Mouse (Mus musculus): ENCODE measurements around the gene Thap3. TPM values are rescaled to one million over a fixed set of nuclear protein-coding genes. Genes with fewer than 3 reads are reported as not detected.

Gene Thap3
- total RNA-seq, 2 experiments from 2014 or later = 28.8 to 35.8 TPM

DNA sequence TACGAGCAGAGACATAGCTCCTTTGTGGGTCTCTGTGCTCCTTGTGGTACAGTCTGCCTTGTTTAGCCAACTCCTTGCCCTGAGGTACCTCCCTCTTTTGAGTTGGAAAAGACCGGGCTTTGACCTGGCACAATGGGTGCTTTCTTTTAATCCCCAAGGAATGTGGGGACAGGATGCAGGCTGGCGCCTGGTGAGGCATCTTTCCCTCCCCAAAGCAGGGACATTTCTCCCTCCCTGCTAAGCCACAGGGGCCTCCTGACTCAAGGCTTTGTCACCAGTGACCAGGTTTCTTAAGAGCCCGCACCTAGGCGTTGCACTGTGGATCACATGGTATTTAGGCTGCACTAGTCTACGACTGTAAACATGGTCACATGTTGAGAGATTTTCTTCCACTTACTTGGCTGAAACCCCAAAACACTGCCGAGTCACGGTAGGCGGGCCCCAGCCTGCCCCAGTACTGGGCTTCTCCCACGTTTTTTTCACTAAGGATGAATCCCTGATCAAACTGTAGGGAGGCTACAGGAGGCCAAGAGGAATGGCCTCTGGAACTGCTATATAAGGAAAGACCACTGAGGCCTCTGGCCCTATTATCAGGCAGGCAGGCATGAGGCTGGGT lies 21.4 kb upstream of the Thap3 start:
- intact Hi-C loops (cut with DNase I) = no loop called here
- peak; percentile 40 to 44 for DNase-seq

DNA sequence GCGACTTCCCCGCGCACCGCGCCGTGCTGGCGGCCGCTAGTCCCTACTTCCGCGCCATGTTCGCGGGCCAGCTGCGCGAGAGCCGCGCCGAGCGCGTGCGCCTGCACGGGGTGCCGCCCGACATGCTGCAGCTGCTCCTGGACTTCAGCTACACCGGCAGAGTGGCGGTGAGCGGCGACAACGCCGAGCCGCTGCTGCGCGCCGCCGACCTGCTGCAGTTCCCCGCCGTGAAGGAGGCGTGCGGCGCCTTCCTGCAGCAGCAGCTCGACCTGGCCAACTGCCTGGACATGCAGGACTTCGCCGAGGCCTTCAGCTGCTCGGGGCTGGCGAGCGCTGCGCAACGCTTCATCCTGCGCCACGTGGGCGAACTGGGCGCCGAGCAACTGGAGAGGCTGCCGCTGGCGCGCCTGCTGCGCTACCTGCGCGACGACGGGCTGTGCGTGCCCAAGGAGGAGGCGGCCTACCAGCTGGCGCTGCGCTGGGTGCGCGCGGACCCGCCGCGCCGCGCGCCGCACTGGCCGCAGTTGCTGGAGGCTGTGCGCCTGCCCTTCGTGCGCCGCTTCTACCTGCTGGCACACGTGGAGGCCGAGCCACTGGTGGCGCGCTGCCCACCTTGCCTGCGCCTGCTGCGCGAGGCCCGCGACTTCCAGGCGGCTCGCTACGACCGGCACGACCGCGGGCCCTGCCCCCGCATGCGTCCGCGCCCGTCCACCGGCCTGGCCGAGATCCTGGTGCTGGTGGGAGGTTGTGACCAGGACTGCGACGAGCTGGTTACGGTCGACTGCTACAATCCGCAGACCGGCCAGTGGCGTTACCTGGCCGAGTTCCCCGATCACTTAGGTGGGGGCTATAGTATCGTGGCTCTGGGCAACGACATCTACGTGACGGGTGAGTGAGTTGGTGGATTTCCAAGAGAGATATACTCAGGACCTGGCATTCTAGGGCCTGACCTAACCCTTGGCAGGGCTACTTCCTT lies 20.6 kb upstream of the Thap3 start:
- intact Hi-C loops (cut with DNase I) = loop anchor here (2.0 kb wide), 1 partner anchor 27 kb away; no protein-coding TSS in a partner anchor
- DNase-seq = peak; percentile 66 to 71

DNA sequence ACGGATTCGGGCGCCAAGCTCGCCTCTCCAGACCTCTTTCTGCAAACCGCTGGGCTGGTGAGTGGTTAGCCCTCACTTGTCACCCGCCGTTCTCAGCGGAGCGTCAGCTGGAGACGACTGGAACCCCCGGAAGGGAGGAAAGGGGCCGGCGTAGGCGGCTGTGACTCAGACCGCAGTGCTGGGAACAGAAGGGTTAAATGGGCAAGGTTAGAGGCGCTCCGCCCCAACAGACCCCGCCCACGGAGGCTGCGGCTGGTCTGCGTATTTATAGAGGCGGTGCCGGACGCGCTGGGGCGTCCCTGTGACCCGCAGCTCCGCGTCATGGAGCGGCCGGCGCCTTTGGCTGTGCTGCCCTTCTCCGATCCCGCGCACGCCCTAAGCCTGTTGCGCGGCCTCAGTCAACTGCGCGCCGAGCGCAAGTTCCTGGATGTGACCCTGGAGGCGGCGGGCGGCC lies 19.9 kb upstream of the Thap3 start, which contains the start of gene Klhl21:
Klhl21 (plus strand) TSS at position 182 of the 454 bp plus-strand sequence.
- intact Hi-C loops (cut with DNase I) = loop anchor here (2.0 kb wide), 1 partner anchor 26 kb away; no protein-coding TSS in a partner anchor
- DNase-seq = peak; percentile 94 to 95

DNA sequence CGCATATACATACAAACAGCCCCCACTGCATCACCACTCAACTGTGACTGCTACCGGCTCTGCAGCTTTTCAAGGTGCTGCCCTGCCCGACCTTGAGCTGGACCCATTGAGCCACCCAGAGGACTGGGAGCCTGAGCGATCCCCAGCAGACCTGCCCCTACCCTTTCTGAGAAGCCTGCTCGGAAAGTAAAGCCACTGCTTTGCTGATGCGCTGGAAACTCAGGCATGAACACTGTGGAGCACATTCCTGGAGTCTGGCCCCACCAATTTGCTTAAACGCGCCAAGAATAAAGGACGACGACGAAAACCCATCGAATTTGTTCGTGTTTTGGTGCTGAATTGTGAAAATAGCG lies 19.3 kb upstream of the Thap3 start:
- peak in 1 of 2 experiments; percentile 43 for DNase-seq
- intact Hi-C loops (cut with DNase I) = loop anchor here (2.0 kb wide), 1 partner anchor 25 kb away; no protein-coding TSS in a partner anchor

DNA sequence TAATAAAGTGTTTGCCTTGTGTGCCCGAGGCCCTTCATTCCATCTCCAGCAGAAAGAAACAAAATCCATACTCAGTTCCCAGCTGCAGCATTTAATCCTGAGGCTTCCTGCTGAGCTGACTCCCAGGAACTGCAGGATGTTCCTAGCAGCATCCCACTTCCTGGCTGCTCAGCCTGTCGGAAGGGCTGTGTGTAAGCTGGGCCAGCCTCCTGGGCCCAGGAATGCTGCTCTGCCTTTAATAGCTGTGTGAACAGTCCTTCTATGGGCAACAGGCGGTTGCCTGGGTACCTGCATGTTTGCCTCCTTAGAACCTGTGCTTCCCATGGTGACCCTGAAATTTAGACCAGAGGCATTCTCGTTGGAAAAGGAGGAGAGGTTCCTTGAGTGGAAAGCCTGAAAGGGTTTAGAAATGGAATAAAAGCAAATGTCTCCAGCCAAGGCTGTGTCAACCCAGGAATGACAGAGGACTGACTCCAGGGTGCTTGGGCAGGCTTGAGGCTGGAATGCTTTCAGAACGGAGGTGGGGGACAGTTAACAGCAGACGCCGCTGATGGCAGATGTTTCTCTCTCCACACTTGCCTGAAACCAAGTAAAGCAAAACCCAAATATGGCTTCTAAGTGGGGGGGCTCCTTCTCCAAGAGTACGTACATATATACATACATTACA lies 18.8 kb upstream of the Thap3 start:
- DNase-seq = no peak

DNA sequence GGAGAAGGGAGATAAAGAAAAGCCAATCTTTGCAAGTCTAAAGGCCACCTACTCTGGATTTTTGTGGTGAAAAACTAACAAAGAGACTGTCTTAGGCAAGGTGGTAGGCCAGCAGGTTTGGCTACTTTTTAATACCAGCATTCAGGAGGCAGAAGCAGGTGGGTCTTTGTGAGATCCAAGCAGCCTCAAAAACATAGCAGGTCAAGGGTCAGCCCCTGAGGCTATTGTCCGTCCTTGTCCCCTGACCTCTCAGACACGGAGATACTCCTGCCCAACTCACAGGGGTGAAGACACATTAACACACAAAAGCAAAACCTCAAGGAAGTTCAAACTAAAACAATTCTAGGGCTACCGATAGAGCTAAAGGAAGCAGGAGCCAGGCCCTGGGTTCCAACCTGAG lies 18.0 kb upstream of the Thap3 start:
- no peak for DNase-seq
- intact Hi-C loops (cut with DNase I) = no loop called here

More for the DNA sequence above, 18.8 kb upstream of the Thap3 start:
- intact Hi-C loops (cut with DNase I) = loop anchor here (2.0 kb wide), 1 partner anchor 25 kb away; no protein-coding TSS in a partner anchor

DNA sequence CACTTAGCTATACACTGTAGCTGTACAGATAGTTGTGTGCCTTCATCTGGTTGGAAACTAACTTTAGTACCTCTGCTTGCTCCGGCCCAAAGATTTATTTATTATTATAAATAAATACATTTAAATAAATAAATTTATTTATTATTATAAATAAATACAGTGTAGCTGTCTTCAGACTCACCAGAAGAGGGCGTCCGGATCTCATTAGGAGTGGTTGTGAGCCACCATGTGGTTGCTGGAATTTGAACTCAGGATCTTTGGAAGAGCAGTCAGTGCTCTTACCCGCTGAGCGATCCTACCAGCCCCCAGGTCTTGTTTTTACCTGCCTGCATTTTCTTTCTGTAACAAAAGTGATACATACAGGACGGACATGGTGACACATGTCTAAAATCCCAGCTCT lies 17.3 kb upstream of the Thap3 start:
- intact Hi-C loops (cut with DNase I) = no loop called here
- DNase-seq = no peak

- no peak for DNase-seq
- intact Hi-C loops (cut with DNase I) = no loop called here
Measured at GRCm38 (mm10) chr4:152002063-152002462, 13.3 kb upstream of the Thap3 start.

GRCm38 (mm10) chr4:152001335-152001734 lies 12.5 kb upstream of the Thap3 start:
- intact Hi-C loops (cut with DNase I) = no loop called here
- DNase-seq = no peak

DNA sequence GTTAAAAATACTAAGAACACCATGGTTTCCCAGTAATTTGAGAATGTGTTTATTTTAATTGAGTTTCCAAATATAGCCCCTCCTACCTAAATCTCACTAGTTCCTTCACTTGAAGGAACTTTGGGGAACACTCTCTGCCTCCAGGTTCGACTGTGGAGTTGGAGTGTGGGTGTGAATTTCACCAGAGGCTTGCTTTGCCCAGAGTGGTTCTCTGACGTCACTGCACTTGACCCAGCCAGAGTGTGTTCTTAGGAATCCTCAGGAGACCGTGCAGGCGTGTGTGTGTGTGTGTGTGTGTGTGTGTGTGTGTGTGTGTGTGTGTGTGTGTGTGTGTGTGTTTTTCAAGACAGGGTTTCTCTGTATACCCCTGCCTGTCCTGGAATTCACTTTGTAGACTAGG lies 12.1 kb upstream of the Thap3 start:
- no peak for DNase-seq
- intact Hi-C loops (cut with DNase I) = no loop called here

DNA sequence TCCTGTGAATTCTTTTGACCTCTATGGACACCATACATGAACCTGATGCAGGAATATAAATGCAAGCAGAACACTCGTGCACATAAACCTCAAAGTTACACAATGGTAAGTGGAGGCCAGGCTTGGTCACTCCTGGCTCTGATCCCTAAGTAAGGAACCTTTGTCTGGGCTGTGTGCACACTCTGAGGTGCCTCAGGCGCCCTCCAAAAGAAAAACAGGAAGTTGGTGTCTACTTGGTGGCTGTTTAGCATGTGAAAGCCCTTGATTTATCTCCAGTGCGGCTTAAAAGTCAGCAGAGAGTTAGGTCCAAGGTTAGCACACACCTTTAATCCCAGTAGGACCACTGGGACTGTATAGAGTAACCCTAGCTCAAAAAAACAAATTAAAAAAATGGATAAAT lies 10.7 kb upstream of the Thap3 start:
- intact Hi-C loops (cut with DNase I) = no loop called here
- DNase-seq = no peak

DNA sequence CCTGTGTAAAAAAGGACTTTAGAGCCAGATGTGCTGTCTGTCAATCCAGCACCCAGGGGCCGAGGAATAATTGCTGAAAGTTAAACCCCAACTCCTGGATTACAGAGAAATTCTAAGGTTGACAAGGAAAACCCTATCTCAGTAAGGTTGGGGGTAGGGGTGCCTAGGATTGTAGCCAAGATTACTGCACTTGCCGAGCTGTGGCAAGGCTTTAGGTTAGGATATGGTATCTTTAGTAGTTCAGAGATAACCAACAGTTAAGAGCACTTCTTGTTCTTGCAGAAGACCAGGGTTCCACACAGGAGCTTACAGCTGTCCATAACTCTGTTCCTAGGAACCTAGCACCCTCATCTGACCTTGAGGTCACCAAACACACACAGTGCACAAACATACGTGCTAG lies 8.9 kb upstream of the Thap3 start:
- DNase-seq = no peak
- intact Hi-C loops (cut with DNase I) = no loop called here

DNA sequence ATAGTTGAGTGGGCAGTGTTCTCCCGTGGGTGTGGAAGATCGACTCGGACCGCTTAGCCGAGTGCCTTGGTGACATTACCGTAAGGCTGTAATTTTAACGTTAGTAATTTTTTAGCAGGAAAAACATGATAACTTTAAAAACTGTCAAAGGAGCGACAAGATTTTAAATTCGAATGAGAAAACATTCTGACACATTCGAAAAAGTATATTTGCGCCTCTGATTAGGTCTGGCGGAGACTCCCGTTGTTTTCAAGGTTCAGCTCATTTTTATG lies 8.1 kb upstream of the Thap3 start:
- no peak for DNase-seq
- intact Hi-C loops (cut with DNase I) = no loop called here

DNA sequence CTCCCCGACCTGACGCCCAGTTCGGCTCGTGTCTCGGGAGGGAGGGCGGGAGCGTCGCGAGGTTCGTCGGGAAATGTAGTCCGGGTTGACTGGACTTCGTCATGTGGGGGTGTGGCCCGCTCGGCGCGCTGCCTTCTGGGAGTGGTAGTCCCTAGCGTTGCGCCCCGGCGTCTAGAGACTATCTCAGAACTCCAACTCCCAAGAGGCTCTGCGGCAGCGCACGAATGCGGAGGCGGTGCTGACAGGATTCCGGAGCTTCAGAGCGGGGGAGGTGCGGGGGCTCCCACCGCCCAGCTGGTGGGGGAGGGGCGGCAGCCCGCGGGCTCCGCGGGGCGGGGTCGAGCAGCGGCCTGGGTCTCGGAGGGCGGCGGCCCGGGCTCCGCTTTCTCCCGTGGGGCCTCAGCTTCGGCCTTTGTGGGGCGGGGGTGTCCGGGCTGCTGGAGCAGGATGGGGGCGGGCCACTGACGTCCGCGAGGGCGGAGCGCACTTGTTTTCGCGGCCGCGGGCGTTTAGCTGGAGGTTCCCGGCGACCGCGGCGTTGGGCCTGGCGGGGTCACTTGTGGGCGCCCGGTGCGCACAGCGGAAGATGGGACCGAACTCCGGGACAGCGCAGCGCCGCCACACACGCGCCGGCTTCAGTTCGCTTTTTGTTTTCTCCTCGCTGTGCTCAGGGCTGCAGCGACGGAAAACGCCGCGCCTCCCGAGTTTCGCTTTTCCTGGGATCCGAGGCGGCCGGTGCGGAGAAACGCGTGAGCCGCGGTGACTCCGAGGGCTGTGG lies 7.6 kb upstream of the Thap3 start, which contains the start of gene Phf13:
Phf13 (minus strand) TSS at position 86 of the 778 bp plus-strand sequence.
- intact Hi-C loops (cut with DNase I) = no loop called here
- DNase-seq = peak; percentile 97 to 99

DNA sequence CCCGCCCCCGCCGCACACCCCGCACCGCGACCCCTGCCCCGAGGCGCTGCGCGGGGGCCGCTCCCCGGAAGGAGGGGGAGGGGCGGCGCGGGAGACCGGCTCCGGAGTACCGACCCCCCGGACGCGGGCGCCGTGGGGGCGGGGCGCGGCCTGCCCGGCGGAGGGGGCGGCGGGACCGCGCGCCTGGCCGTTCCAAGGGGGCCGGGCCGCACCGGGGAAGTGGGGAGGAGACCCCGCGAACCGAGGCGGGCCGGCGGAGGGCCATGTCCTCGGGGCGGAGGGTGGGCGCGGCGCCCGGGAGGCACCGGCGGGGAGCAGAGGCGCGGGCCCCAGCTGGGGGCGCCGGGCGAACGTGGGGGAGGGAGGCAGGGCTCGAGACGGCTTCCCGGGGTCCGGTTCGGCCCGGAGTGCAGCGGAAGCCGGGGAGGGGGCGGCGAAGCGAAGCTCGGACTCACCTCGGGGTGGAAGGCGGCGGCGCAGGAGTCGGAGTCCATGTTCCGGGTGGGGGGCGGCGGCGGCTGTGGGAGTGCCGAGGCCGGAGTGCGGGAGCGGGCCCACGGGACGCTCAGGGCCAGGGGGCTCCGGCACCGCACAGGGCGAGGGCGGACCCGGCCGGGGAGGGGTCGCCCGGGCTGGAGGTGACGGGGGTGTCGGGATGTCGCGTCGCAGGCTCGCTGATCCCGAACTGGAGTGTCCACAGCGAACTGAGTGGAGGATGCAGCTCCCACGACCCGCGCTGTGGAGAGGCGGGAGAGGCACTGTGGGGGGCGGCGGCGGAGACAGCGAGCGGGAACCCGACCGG lies 6.8 kb upstream of the Thap3 start:
- intact Hi-C loops (cut with DNase I) = no loop called here
- no peak for DNase-seq

DNA sequence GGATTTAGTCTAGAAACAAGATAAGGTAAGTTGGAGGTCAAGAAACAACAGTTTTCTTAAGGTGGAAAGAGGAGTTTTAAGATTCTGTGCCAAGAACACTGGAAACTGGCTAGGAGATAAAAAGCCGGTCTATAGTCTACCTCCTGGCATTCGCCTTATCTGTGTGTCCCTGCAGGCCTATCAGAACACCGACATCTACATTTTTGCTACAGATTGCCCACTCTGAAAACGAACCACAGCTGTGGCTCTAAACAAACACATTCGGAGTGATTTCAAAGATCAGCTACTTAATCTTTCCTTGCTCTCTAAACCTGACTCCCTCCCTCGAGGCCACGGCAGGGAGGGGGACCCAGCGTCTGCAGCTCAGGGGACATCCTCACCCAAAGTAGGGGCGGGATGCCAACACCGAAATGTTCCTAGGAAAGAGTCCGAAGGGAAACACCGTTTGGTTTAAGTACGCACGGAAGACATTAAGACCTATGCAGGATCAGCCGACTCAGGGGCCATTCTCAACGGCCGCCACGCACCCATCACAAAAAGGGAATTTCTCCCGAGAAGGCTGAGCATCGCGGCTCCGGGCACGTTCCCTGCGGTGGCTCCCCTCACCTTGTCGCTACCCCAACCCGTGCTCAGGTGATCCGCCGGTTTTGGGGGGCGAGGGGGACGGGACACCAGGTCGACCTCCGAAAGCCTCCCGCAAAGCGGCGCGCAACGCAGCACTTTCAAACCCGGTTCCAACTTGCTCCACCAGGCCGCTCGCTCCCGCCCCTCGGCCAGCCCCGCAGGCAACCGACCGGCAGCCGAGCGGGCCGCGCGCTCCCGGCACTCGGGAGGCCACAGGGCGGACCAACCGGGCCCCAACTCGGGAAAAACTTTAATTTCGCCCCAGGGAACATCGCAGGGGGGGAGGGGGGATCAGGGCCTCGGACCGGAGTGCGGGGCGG lies 5.7 kb upstream of the Thap3 start:
- DNase-seq = no peak
- intact Hi-C loops (cut with DNase I) = no loop called here

- intact Hi-C loops (cut with DNase I) = no loop called here
- DNase-seq = no peak
Measured at GRCm38 (mm10) chr4:151993035-151993434, 4.2 kb upstream of the Thap3 start.

- intact Hi-C loops (cut with DNase I) = no loop called here
- DNase-seq = no peak
Measured at GRCm38 (mm10) chr4:151992091-151992490, 3.3 kb upstream of the Thap3 start.
